Mouse (Mus musculus) intestine, embryonic 16.5 days (tissue): ENCODE measurements around the gene Akr1d1. TPM values are rescaled to one million over a fixed set of nuclear protein-coding genes. Genes with fewer than 3 reads are reported as not detected.

Source experiments
- ATAC-seq: fragments of 200-750 bp; cut with Nextera tagmentation; 2 replicates; pipeline ENCODE4 v1.8.0; 2017; ENCODE audit warnings: moderate TSS enrichment, moderate library complexity
- H3K27ac ChIP-seq: fragments of 300-500 bp; sonication (generic); 2 replicates; pipeline ENCODE4 v1.5.1; 2014; ENCODE audit warnings: mild to moderate bottlenecking, low read length
- H3K27me3 ChIP-seq: fragments of 300-500 bp; sonication (generic); replicated peaks from 2 replicates; pipeline ENCODE4 v1.6.1; 2014; ENCODE audit warnings: low read length, control low read depth, mixed read lengths; ENCODE audit not compliant: control insufficient read depth, insufficient read depth
- H3K36me3 ChIP-seq: fragments of 300-500 bp; sonication (generic); 2 replicates; pipeline ENCODE4 v1.6.1; 2014; ENCODE audit warnings: low read length, control low read depth; ENCODE audit not compliant: control insufficient read depth, insufficient read depth
- H3K4me1 ChIP-seq: fragments of 300-500 bp; sonication (generic); 2 replicates; pipeline ENCODE4 v1.6.1; 2014; ENCODE audit warnings: low read length, control low read depth, mixed read lengths; ENCODE audit not compliant: control insufficient read depth, insufficient read depth
- H3K4me2 ChIP-seq: fragments of 300-500 bp; sonication (generic); 2 replicates; pipeline ENCODE4 v1.6.1; 2014; ENCODE audit warnings: low read depth, low read length, control low read depth
- H3K4me3 ChIP-seq: fragments of 300-500 bp; sonication (generic); 2 replicates; pipeline ENCODE4 v1.5.1; 2014; ENCODE audit warnings: mild to moderate bottlenecking, low read length
- H3K9ac ChIP-seq: fragments of 300-500 bp; sonication (generic); 2 replicates; pipeline ENCODE4 v1.6.1; 2014; ENCODE audit warnings: low read depth, low read length
- H3K9me3 ChIP-seq: fragments of 300-500 bp; sonication (generic); 2 replicates; pipeline ENCODE4 v1.6.1; 2016; ENCODE audit warnings: low read length, control low read depth; ENCODE audit not compliant: control insufficient read depth
- WGBS: fragments of 180-500 bp; shearing (Covaris S2); extraction: QIAGEN DNeasy Blood & Tissue Kit; methylation state at CpG from one replicate; pipeline ENCODE4 v1.1.7; 2014; 5-methylcytosine and 5-hydroxymethylcytosine counted together
- polyA plus RNA-seq: library from polyadenylated mRNA; unstranded; fragments of >200 nt; fragmentation: Nextera tagmentation; extraction: Ambion mirVana; gene quantifications from 2 replicates; pipeline ENCODE4 v1.2.1, GENCODE M21; 2015

The Akr1d1 gene
- polyA plus RNA-seq, 1 experiment from 2014 or later: 0.45 TPM

GRCm38 (mm10) chr6:37604178-37604883, 74.4 kb downstream of the Akr1d1 start:
- Histone ChIP-seq H3K4me1 (0 out of 2 replicates have a peak, but pooled peaks cover 4% of the 10 kb centered on the region), H3K9ac (no peak overlapping the region), H3K4me2 (no peak overlapping the region), H3K27me3 (no peaks in the 10 kb centered on the region), H3K36me3 (no peaks in the 10 kb centered on the region), H3K9me3 (no peaks in the 10 kb centered on the region), H3K4me3 (no peak overlapping the region), H3K27ac (no peak overlapping the region)
- WGBS: 78% methylated on average over 4 of the region's 4 CpGs
- no peak for ATAC-seq

DNA sequence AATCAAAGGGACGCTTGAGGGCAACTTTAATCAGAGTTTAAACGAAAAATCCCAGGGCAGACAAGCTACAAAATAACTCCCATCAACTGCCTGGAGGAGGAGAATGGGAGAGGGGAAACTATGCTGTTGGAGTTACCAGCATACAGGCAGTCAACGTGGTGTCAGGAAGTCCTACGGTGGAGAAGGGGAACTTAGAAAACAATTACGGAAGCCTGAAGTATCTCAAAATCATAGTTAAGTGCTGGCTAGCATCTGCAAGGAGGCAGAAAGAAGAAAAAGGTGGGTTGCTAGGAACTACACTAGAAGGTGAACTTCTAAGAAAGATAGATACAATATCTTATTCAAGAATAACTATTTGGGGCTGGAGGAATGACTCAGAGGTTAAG, 74.9 kb downstream of the Akr1d1 start:
- 77% methylated on average over 5 of the region's 5 CpGs for WGBS
- no peak overlapping the region for H3K9ac ChIP-seq
- H3K4me2 ChIP-seq: no peak overlapping the region
- H3K4me1 ChIP-seq: 0 out of 2 replicates have a peak, but pooled peaks cover 4% of the 10 kb centered on the region
- H3K9me3 ChIP-seq: no peaks in the 10 kb centered on the region
- H3K27me3 ChIP-seq: no peaks in the 10 kb centered on the region
- H3K4me3 ChIP-seq: no peak overlapping the region
- no peak overlapping the region for H3K27ac ChIP-seq
- no peaks in the 10 kb centered on the region for H3K36me3 ChIP-seq
- ATAC-seq: no peak

GRCm38 (mm10) chr6:37607511-37608289, 77.7 kb downstream of the Akr1d1 start:
- no peaks in the 10 kb centered on the region for H3K36me3 ChIP-seq
- H3K9me3 ChIP-seq: no peaks in the 10 kb centered on the region
- no peak overlapping the region for H3K9ac ChIP-seq
- 52% methylated on average over 3 of the region's 3 CpGs for WGBS
- no peaks in the 10 kb centered on the region for H3K27me3 ChIP-seq
- H3K4me3 ChIP-seq: no peak overlapping the region
- no peak for ATAC-seq
- no peak overlapping the region for H3K4me2 ChIP-seq
- 0 out of 2 replicates have a peak, but pooled peaks cover 4% of the 10 kb centered on the region for H3K4me1 ChIP-seq
- H3K27ac ChIP-seq: no peak overlapping the region

- no peaks in the 10 kb centered on the region for H3K4me1 ChIP-seq
- no peak for ATAC-seq
- no peaks in the 10 kb centered on the region for H3K27me3 ChIP-seq
- no peaks in the 10 kb centered on the region for H3K36me3 ChIP-seq
- H3K4me3 ChIP-seq: no peak overlapping the region
- no peak overlapping the region for H3K27ac ChIP-seq
- H3K4me2 ChIP-seq: no peak overlapping the region
- no peaks in the 10 kb centered on the region for H3K9me3 ChIP-seq
- WGBS: 72% methylated on average over 6 of the region's 6 CpGs
- H3K9ac ChIP-seq: no peak overlapping the region
Observed at GRCm38 (mm10) chr6:37612603-37613284, 82.8 kb downstream of the Akr1d1 start.

GRCm38 (mm10) chr6:37615490-37615889, 85.5 kb downstream of the Akr1d1 start:
- WGBS: 55% methylated on average over 2 of the region's 2 CpGs

DNA sequence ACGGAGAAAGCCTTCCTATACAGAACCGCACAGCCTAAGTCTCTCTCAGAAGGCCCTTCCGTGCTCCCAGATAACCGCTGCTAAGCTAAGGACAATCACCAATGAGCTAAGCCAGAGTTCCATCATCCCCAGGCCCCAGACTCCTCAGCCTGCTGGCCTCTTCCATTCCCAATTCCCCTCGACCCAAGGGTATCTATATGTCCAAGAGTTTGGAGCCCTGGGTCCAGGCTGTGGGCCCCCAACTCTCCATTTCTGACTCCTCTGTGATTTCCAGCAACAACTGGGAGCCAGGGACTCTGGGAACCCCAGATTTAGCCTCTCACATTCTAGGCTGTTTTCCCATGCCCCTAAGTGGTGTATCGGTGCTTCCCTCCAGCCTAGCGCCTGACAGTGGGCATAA, 86.2 kb downstream of the Akr1d1 start:
- Histone ChIP-seq H3K9ac (no peak overlapping the region), H3K27ac (no peak overlapping the region), H3K9me3 (no peaks in the 10 kb centered on the region), H3K4me1 (no peaks in the 10 kb centered on the region), H3K27me3 (no peaks in the 10 kb centered on the region), H3K4me2 (no peak overlapping the region), H3K4me3 (no peak overlapping the region), H3K36me3 (no peaks in the 10 kb centered on the region)
- no peak for ATAC-seq
- WGBS: 96% methylated on average over 7 of the region's 7 CpGs

More at GRCm38 (mm10) chr6:37615490-37615889, 85.5 kb downstream of the Akr1d1 start:
- Histone ChIP-seq H3K4me1 (no peaks in the 10 kb centered on the region), H3K27me3 (no peaks in the 10 kb centered on the region), H3K27ac (no peak overlapping the region), H3K9me3 (no peaks in the 10 kb centered on the region), H3K4me2 (no peak overlapping the region), H3K36me3 (no peaks in the 10 kb centered on the region), H3K9ac (no peak overlapping the region), H3K4me3 (no peak overlapping the region)
- peak; percentile 74 for ATAC-seq

DNA sequence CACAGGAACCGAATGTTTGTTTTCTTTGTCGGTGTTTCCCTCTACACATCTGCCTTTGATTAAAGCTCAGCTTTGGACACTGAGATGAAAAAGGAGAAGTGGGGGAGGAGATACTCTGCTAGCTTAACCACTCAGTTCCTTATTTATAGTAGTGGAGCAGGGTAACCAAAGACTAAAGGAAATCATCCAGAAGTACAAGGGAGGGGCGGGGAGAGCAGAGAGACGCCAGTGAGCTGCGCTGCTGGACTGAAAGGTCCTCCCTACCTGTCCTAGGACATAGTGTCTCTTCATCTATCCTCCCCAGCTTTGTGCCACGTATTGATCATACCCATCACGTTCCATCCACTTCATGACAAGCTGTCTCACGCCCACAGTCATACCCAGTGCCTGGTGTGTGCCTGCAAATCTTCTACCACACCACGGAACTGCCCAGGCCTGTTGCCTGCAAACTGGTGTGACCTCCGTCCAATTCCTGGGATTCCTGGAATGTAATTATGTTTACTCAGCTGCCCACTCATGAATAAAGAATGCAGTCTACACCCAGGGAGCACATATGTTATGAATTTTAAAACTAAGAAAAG, 87.5 kb downstream of the Akr1d1 start:
- WGBS: 48% methylated on average over 10 of the region's 10 CpGs
- Histone ChIP-seq H3K27ac (no peak overlapping the region), H3K36me3 (no peaks in the 10 kb centered on the region), H3K27me3 (no peaks in the 10 kb centered on the region), H3K9ac (no peak overlapping the region), H3K4me1 (no peaks in the 10 kb centered on the region), H3K9me3 (no peaks in the 10 kb centered on the region), H3K4me3 (no peak overlapping the region), H3K4me2 (no peak overlapping the region)
- peak; percentile 28; the same call in 1 of the 2 replicates for ATAC-seq
